Mouse (Mus musculus) megakaryocyte progenitor cell, adult 5-6 weeks (primary cell): ENCODE data around the gene Tmem19. TPM values are rescaled to one million over a fixed set of nuclear protein-coding genes. Genes with fewer than 3 reads are reported as not detected.

Source experiments
- ATAC-seq: replicated peaks from 2 replicates; pipeline ENCODE4 v1.8.0; 2016; ENCODE audit warnings: mild to moderate bottlenecking, moderate TSS enrichment, inconsistent platforms; ENCODE audit not compliant: poor library complexity
- total RNA-seq, 2 experiments: library from RNA; stranded (forward) in 1 of 2; stranded (reverse) in 1 of 2; fragments of 157-497, 149-512 nt in 1 of 2; fragments of 200-1000 nt in 1 of 2; gene quantifications; 2 replicates each; pipeline versions ENCODE4 v1.2.3 to v1.2.4; 2015 to 2017

The Tmem19 gene
- total RNA-seq, 2 experiments from 2014 or later, result 14.3 to 14.5 TPM

DNA sequence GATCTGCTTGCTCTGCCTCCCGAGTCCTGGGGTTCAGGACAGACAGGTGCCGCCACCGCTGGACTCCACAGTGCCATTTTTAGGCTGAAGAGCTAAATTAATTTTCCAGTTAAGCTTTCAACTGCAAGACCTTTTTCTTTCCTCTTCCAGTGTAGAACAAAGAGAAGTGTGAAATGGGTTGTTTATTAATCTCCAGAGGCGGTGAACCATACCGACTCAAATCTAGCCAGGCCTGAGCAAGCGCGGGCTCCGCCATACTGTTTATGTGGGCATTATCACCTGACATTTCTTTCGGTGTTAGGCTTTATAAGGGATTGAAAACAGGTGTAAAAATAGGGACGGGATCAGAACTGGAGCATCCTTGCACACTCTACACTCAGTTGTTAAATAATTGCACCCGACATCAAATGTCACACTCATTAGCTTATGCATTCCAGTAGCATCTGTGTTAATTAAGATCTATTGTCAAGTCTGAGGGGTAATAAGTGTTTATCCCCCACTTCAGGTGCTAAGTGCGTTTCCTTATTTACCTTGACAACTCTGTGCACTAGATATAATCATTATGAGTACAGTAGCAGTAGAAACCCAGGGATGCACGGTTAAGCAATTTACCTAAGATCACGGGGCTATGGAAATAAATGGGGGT is 48.5 kb downstream of the Tmem19 start:
- ATAC-seq, result no peak

DNA sequence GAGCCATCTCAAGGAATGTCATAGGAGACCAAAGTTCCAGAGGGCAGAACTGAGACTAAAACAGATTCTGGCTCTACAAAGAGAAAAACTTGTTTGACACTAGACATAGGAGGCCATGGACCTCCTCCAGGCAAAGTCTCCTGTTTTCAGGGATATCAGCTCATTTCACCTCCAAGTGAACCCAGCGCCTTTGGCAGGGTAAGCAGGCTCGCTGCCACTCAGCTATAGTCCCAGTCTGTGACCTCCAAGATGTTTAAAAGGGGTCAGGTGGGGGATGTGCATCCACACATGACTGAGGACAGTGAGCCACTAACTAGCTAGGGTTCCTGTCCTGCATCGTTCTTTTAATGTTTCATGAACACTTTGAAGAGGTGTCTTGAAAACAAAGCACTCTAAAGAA is 49.6 kb downstream of the Tmem19 start:
- ATAC-seq, result no peak

GRCm38 (mm10) chr10:115312194-115312593 is 50.1 kb downstream of the Tmem19 start:
- peak; percentile 26 for ATAC-seq

- peak; percentile 47 for ATAC-seq
Observed at GRCm38 (mm10) chr10:115311263-115311965, 50.9 kb downstream of the Tmem19 start.

DNA sequence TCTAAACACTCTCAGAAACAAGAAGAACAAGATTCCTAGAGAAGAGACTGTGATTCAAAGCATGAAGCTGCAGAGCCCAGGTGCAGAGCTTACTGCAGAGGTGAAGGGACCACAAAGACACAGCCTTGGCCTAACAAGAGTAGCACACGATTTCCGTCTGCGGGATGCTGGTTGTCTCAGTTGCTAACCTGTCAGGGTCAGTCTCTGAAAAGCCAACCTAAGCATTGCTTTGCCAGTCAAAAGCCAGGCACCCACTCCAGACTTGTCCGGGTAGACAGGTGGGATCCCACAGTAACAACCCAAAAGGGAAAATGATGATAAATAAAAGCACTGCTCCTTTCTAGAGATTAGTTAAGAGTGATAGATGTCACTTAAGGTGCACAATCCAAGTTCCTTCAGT is 53.1 kb downstream of the Tmem19 start:
- no peak for ATAC-seq

GRCm38 (mm10) chr10:115307331-115307875 is 54.9 kb downstream of the Tmem19 start:
- no peak for ATAC-seq

DNA sequence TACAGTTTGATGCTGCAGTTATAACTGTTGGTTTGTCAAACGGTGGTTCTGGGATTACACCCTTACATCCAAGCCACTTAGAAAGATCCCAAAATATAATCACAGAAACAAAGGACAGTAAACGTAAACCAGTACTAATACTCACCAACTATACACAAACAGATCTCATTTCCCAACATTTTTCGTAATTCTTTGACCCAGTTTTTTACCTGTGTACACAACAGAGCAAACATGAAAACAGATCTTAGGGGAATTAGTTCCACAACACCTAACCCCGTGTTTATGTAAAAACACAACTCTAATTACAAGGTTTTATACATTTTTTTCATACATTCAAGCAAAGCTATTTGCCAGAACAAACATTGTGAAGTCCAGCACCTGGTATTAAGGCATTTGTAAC is 63.6 kb downstream of the Tmem19 start:
- no peak for ATAC-seq

DNA sequence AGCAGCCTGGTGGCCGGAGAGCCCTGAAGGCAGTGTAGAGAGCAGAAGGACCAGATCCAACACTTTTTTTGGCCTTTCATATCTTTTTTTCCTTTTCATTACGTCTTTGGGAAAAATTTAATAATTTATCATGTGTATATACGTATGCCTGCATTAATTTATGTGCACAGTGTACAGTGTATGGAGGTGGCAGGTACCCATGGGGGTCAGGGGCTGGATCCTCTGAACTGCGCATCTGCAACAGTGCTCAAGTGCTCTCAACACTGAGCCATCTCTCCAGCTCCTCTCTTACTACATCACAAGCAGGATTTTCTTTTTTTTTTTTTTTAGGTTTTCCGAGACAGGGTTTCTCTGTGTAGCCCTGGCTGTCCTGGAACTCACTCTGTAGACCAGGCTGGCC is 64.7 kb downstream of the Tmem19 start:
- ATAC-seq, result no peak

GRCm38 (mm10) chr10:115296401-115296935 is 65.8 kb downstream of the Tmem19 start:
- ATAC-seq, result peak; percentile 44; the same call in 1 of the 2 replicates

DNA sequence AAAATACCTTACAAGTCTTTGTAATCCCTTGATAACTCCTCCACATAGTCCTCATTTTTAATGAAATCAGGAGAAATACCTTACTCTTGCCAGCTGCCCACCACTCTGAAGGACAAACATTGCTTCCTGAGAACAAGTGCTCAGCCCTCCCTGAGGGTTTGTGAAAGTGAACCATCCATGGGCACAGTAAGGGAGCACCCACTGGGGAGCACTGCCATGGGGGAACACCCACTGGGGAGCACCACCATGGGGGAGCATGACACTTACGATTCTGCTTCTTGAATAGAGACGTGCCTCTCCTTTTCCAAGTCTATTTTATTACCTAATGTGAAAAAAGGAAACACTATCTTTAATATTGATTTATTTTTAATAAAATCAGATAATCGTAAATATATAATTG is 67.1 kb downstream of the Tmem19 start:
- no peak for ATAC-seq

DNA sequence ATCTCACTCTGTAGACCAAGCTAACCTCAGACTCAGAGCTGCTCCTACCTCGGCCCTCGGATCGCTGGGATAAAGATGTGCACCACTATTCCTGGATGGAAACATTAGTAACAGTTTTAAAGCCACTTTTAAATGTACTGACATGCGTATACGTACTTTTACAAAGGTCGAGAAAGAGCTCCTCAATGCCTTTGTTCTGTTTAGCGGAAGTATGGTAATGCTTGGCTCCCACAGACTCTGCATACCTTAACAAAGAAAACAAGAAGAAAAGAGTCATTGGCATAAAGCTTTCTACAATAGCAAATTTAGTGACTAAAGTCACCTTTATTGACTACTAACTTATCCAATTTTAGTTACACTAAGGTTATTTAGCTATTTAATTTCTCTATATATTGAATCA is 67.6 kb downstream of the Tmem19 start:
- ATAC-seq, result no peak

DNA sequence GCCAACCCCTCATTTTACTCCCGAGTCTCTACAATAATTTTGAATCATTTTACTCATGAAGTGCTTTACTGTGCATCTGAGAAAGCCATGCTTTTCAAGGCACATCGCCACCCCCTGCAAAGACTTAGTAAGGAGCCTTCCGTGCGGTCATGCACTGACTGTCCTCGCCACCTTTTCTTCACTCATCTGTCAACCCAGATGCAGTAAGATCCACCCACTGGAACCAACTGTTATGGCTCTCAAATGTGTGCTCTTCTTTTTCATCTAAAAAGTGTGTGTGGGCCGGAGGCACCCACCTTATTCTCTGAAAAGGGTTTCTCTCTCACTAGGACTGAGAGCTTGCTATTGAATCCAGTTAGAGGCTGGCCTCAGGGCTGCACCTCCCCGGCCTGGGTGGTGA is 68.4 kb downstream of the Tmem19 start:
- ATAC-seq, result no peak

- ATAC-seq, result no peak
Observed at GRCm38 (mm10) chr10:115290671-115291070, 71.6 kb downstream of the Tmem19 start.

Other genes starting within 250 kb of the Tmem19 start
- not detected in 2 replicates for gene Tph2, start 177.5 kb downstream of the Tmem19 start, total RNA-seq (2015)
- gene Tph2, start 177.5 kb downstream of the Tmem19 start, total RNA-seq (2017), result not detected in 2 replicates
- gene Tbc1d15, start 111.0 kb downstream of the Tmem19 start, total RNA-seq (2015), result 73.8 and 83.1 TPM in 2 replicates
- 39.5 and 45.7 TPM in 2 replicates for gene Tbc1d15, start 111.0 kb downstream of the Tmem19 start, total RNA-seq (2017)
- 94.3 and 102 TPM in 2 replicates for gene Rab21, start 46.9 kb downstream of the Tmem19 start, total RNA-seq (2015)
- 46.5 and 49.5 TPM in 2 replicates for gene Rab21, start 46.9 kb downstream of the Tmem19 start, total RNA-seq (2017)
- 8.8 and 14.2 TPM in 2 replicates for gene Thap2, start 21.9 kb upstream of the Tmem19 start, total RNA-seq (2015)
- 9.9 and 13.1 TPM in 2 replicates for gene Thap2, start 21.9 kb upstream of the Tmem19 start, total RNA-seq (2017)
- gene Zfc3h1, start 22.5 kb upstream of the Tmem19 start, total RNA-seq (2015), result 34.4 and 51.9 TPM in 2 replicates
- 23.2 and 32.0 TPM in 2 replicates for gene Zfc3h1, start 22.5 kb upstream of the Tmem19 start, total RNA-seq (2017)
- not detected in 2 replicates for gene A930009A15Rik, start 207.5 kb upstream of the Tmem19 start, total RNA-seq (2015)
- gene A930009A15Rik, start 207.5 kb upstream of the Tmem19 start, total RNA-seq (2017), result not detected in 2 replicates
- not detected in 2 replicates for gene Lgr5, start 225.3 kb upstream of the Tmem19 start, total RNA-seq (2015)
- gene Lgr5, start 225.3 kb upstream of the Tmem19 start, total RNA-seq (2017), result 0.14 TPM in 1 of 2 replicates, not detected in the other